ENCODE assay signal across 24 mouse cellular contexts in the genomic region with DNA sequence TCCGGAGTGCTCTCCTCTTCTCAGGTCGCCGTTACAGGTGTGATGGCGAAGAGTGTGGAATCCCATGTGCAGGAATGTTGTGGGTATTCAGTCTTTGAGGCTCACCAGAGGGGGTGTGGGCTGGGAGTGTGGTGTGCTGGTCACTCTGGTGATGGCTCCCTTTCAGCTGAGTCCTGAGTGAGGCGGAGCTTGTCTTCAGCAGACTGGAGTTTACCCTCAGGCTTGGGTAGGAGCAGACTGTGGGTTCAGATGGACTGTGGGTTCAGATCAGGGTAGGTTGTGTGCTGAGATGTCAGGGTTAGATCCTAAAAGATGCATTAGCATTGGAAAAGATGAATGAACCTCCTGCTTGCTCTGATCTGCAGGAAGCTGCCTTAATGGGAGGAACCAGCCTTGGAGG.
"Had no signal": no experiment of that assay in that cellular context is flagged by ENCODE, and none has a peak within 500 bp of the region (broad histone marks: within the 10 kb centered on the region; RNA-seq: fewer than 3 reads in every experiment).

No protein-coding gene starts in this region.

- H3K4me1 ChIP-seq: hindbrain, embryonic 15.5 days had no signal

- H3K4me2 ChIP-seq: heart, embryonic 12.5 days; hindbrain, embryonic 13.5 days; hindbrain, embryonic 15.5 days; limb, embryonic 12.5 days; liver, embryonic 11.5 days; liver, embryonic 13.5 days; liver, embryonic 15.5 days had no signal

- DNase-seq: gastrocnemius, postnatal 14 days; gastrocnemius, postnatal 36 days; heart, adult 18-20 months; heart, postnatal 10 days; heart, postnatal 36 days; kidney, adult 11 months; kidney, adult 8-10 months; kidney, postnatal 10 days; kidney, postnatal 25 days; kidney, postnatal 4 days; liver; liver, embryonic 13.5 days had no signal

- H3K27me3 ChIP-seq: heart, embryonic 12.5 days; hindbrain, embryonic 13.5 days; hindbrain, embryonic 15.5 days; limb, embryonic 12.5 days; liver, embryonic 13.5 days; liver, embryonic 15.5 days had no signal

- H3K4me3 ChIP-seq: heart, embryonic 10.5 days; heart, embryonic 12.5 days; hindbrain, embryonic 13.5 days; hindbrain, embryonic 15.5 days; layer of hippocampus, adult 2 months; left cerebral cortex, adult 2 months; limb, embryonic 10.5 days; limb, embryonic 12.5 days; liver, embryonic 13.5 days; liver, embryonic 15.5 days had no signal

- H3K36me3 ChIP-seq: heart, embryonic 10.5 days; heart, embryonic 12.5 days; hindbrain, embryonic 13.5 days; hindbrain, embryonic 15.5 days; limb, embryonic 10.5 days; limb, embryonic 12.5 days; liver, embryonic 13.5 days; liver, embryonic 15.5 days had no signal

- H3K9ac ChIP-seq: heart, embryonic 12.5 days; hindbrain, embryonic 13.5 days; hindbrain, embryonic 15.5 days; limb, embryonic 12.5 days; liver, embryonic 13.5 days; liver, embryonic 15.5 days had no signal

- ATAC-seq: hindbrain, postnatal 0 days; intestine, embryonic 16.5 days had no signal

- H3K27ac ChIP-seq: heart, embryonic 10.5 days; hindbrain, embryonic 13.5 days; hindbrain, embryonic 15.5 days; hindbrain, postnatal 0 days; layer of hippocampus, adult 2 months; left cerebral cortex, adult 2 months; limb, embryonic 10.5 days; limb, embryonic 12.5 days; liver, embryonic 13.5 days; liver, embryonic 15.5 days had no signal

- H3K9me3 ChIP-seq: heart, embryonic 10.5 days; heart, embryonic 12.5 days; hindbrain, embryonic 13.5 days; hindbrain, embryonic 15.5 days; limb, embryonic 10.5 days; limb, embryonic 12.5 days; liver, embryonic 13.5 days; liver, embryonic 15.5 days had no signal
